Mouse (Mus musculus): Measurements from ENCODE around the gene 1700003F12Rik. TPM values are rescaled to one million over a fixed set of nuclear protein-coding genes. Genes with fewer than 3 reads are reported as not detected.

1700003F12Rik gene
- polyA plus RNA-seq, 1 experiment from 2014 or later, result 2.1 TPM

- peaks cover 7% of the 10 kb centered on the region for H3K36me3 ChIP-seq
- H3K9me3 ChIP-seq, result no peaks in the 10 kb centered on the region
Measured at GRCm38 (mm10) chr2:154583906-154584872, 37.3 kb downstream of the 1700003F12Rik start.

GRCm38 (mm10) chr2:154584931-154585601 lies 38.2 kb downstream of the 1700003F12Rik start:
- Histone ChIP-seq H3K4me3 (no peak overlapping the region), H3K4me2 (no peak overlapping the region), H3K36me3 (peaks cover 7% of the 10 kb centered on the region), H3K4me1 (replicated peaks) (peaks cover 23% of the 10 kb centered on the region), H3K27ac (replicated peaks) (peak overlapping the region; percentile 61; the same call in 1 of the 2 replicates), H3K27me3 (no peaks in the 10 kb centered on the region), H3K9ac (0 out of 2 replicates have a peak overlapping the region, but pooled peaks have one; percentile 12), H3K9me3 (no peaks in the 10 kb centered on the region)
- ATAC-seq (ENCODE audit: low read depth), result no peak; the same call in 1 of the 2 replicates
- WGBS, result 58% methylated on average over 17 of the region's 17 CpGs

More at GRCm38 (mm10) chr2:154583906-154584872, 37.3 kb downstream of the 1700003F12Rik start:
- no peak overlapping the region for H3K4me2 ChIP-seq
- H3K27ac ChIP-seq (replicated peaks), result peak overlapping the region; percentile 61
- H3K4me1 ChIP-seq (replicated peaks), result peaks cover 23% of the 10 kb centered on the region
- 0 out of 2 replicates have a peak overlapping the region, but pooled peaks have one; percentile 12 for H3K9ac ChIP-seq
- ATAC-seq (ENCODE audit: low read depth), result peak; percentile 76
- WGBS, result 41% methylated on average over 15 of the region's 15 CpGs
- H3K27me3 ChIP-seq, result no peaks in the 10 kb centered on the region
- no peak overlapping the region for H3K4me3 ChIP-seq

- Histone ChIP-seq H3K27ac (replicated peaks) (no peak overlapping the region), H3K4me2 (no peak overlapping the region), H3K9ac (no peak overlapping the region), H3K36me3 (peaks cover 7% of the 10 kb centered on the region), H3K9me3 (no peaks in the 10 kb centered on the region), H3K27me3 (no peaks in the 10 kb centered on the region), H3K4me3 (no peak overlapping the region), H3K4me1 (replicated peaks) (peaks cover 23% of the 10 kb centered on the region)
- 69% methylated on average over 5 of the region's 5 CpGs for WGBS
- no peak for ATAC-seq (ENCODE audit: low read depth)
Measured at GRCm38 (mm10) chr2:154586405-154586804, 39.5 kb downstream of the 1700003F12Rik start.

GRCm38 (mm10) chr2:154589051-154589450 lies 42.2 kb downstream of the 1700003F12Rik start:
- 85% methylated on average over 4 of the region's 4 CpGs for WGBS
- no peak overlapping the region for H3K27ac ChIP-seq (replicated peaks)

GRCm38 (mm10) chr2:154591239-154591638 lies 44.4 kb downstream of the 1700003F12Rik start:
- no peak overlapping the region for H3K27ac ChIP-seq (replicated peaks)
- no peaks in the 10 kb centered on the region for H3K27me3 ChIP-seq
- 89% methylated on average over 3 of the region's 3 CpGs for WGBS
- no peak overlapping the region for H3K4me2 ChIP-seq
- H3K4me3 ChIP-seq, result no peak overlapping the region
- no peaks in the 10 kb centered on the region for H3K4me1 ChIP-seq (replicated peaks)
- no peak overlapping the region for H3K9ac ChIP-seq
- no peak for ATAC-seq (ENCODE audit: low read depth)
- H3K36me3 ChIP-seq, result peaks cover 21% of the 10 kb centered on the region
- no peaks in the 10 kb centered on the region for H3K9me3 ChIP-seq

More at GRCm38 (mm10) chr2:154589051-154589450, 42.2 kb downstream of the 1700003F12Rik start:
- Histone ChIP-seq H3K36me3 (peaks cover 13% of the 10 kb centered on the region), H3K4me2 (no peak overlapping the region), H3K27me3 (no peaks in the 10 kb centered on the region), H3K9ac (no peak overlapping the region), H3K9me3 (no peaks in the 10 kb centered on the region), H3K4me1 (replicated peaks) (peaks cover 18% of the 10 kb centered on the region), H3K4me3 (no peak overlapping the region)
- no peak for ATAC-seq (ENCODE audit: low read depth)

GRCm38 (mm10) chr2:154593025-154593424 lies 46.1 kb downstream of the 1700003F12Rik start:
- ATAC-seq (ENCODE audit: low read depth), result no peak
- Histone ChIP-seq H3K27me3 (no peaks in the 10 kb centered on the region), H3K4me2 (no peak overlapping the region), H3K27ac (replicated peaks) (no peak overlapping the region), H3K4me3 (no peak overlapping the region), H3K4me1 (replicated peaks) (no peaks in the 10 kb centered on the region), H3K36me3 (peaks cover 14% of the 10 kb centered on the region), H3K9me3 (no peaks in the 10 kb centered on the region), H3K9ac (no peak overlapping the region)
- 89% methylated on average over 3 of the region's 3 CpGs for WGBS

GRCm38 (mm10) chr2:154595775-154596174 lies 48.9 kb downstream of the 1700003F12Rik start:
- no peak overlapping the region for H3K4me2 ChIP-seq
- 82% methylated on average over 5 of the region's 5 CpGs for WGBS
- no peak overlapping the region for H3K9ac ChIP-seq
- H3K36me3 ChIP-seq, result peaks cover 14% of the 10 kb centered on the region
- H3K4me3 ChIP-seq, result no peak overlapping the region
- H3K9me3 ChIP-seq, result no peaks in the 10 kb centered on the region
- H3K4me1 ChIP-seq (replicated peaks), result no peaks in the 10 kb centered on the region
- no peak overlapping the region for H3K27ac ChIP-seq (replicated peaks)
- no peaks in the 10 kb centered on the region for H3K27me3 ChIP-seq
- no peak for ATAC-seq (ENCODE audit: low read depth)

GRCm38 (mm10) chr2:154597399-154597798 lies 50.5 kb downstream of the 1700003F12Rik start:
- Histone ChIP-seq H3K9me3 (no peaks in the 10 kb centered on the region), H3K4me2 (no peak overlapping the region), H3K36me3 (peaks cover 14% of the 10 kb centered on the region), H3K4me3 (no peak overlapping the region), H3K9ac (no peak overlapping the region), H3K27me3 (no peaks in the 10 kb centered on the region), H3K27ac (replicated peaks) (no peak overlapping the region), H3K4me1 (replicated peaks) (peaks cover under 1% of the 10 kb centered on the region; the same call in 1 of the 2 replicates)
- 88% methylated on average over 3 of the region's 3 CpGs for WGBS
- ATAC-seq (ENCODE audit: low read depth), result no peak

Other genes with a start within 250 kb of the 1700003F12Rik start
- gene Bpifb9b, start 239.9 kb upstream of the 1700003F12Rik start, polyA plus RNA-seq (2015; fragmentation: Nextera tagmentation; extraction: Ambion mirVana), result not detected in 2 replicates
- 15.2 and 15.7 TPM in 2 replicates for gene Cdk5rap1, start 174.1 kb upstream of the 1700003F12Rik start, polyA plus RNA-seq (2015; fragmentation: Nextera tagmentation; extraction: Ambion mirVana)
- gene Snta1, start 139.0 kb upstream of the 1700003F12Rik start, polyA plus RNA-seq (2015; fragmentation: Nextera tagmentation; extraction: Ambion mirVana), result 6.6 and 7.7 TPM in 2 replicates
- 49.4 and 50.8 TPM in 2 replicates for gene Cbfa2t2, start 110.6 kb upstream of the 1700003F12Rik start, polyA plus RNA-seq (2015; fragmentation: Nextera tagmentation; extraction: Ambion mirVana)
- 0.33 and 0.59 TPM in 2 replicates for gene Actl10, start 4.7 kb downstream of the 1700003F12Rik start, polyA plus RNA-seq (2015; fragmentation: Nextera tagmentation; extraction: Ambion mirVana)
- 11.5 and 17.4 TPM in 2 replicates for gene Necab3, start 11.8 kb downstream of the 1700003F12Rik start, polyA plus RNA-seq (2015; fragmentation: Nextera tagmentation; extraction: Ambion mirVana)
- gene E2f1, start 22.8 kb downstream of the 1700003F12Rik start, polyA plus RNA-seq (2015; fragmentation: Nextera tagmentation; extraction: Ambion mirVana), result 6.0 and 6.3 TPM in 2 replicates
- 13.6 and 16.1 TPM in 2 replicates for gene Pxmp4, start 56.6 kb downstream of the 1700003F12Rik start, polyA plus RNA-seq (2015; fragmentation: Nextera tagmentation; extraction: Ambion mirVana)
- gene Zfp341, start 66.2 kb downstream of the 1700003F12Rik start, polyA plus RNA-seq (2015; fragmentation: Nextera tagmentation; extraction: Ambion mirVana), result 1.0 and 2.0 TPM in 2 replicates
- gene 4930519P11Rik, start 66.4 kb downstream of the 1700003F12Rik start, polyA plus RNA-seq (2015; fragmentation: Nextera tagmentation; extraction: Ambion mirVana), result 1.0 TPM in 1 of 2 replicates, not detected in the other
- gene Chmp4b, start 104.6 kb downstream of the 1700003F12Rik start, polyA plus RNA-seq (2015; fragmentation: Nextera tagmentation; extraction: Ambion mirVana), result 29.1 and 29.6 TPM in 2 replicates
- gene Gm14214, start 222.9 kb downstream of the 1700003F12Rik start, polyA plus RNA-seq (2015; fragmentation: Nextera tagmentation; extraction: Ambion mirVana), result not detected in 2 replicates
- 27.0 and 28.3 TPM in 2 replicates for gene Raly, start 244.0 kb downstream of the 1700003F12Rik start, polyA plus RNA-seq (2015; fragmentation: Nextera tagmentation; extraction: Ambion mirVana)
- 1.6 TPM in 1 of 2 replicates, not detected in the other for gene a, start 244.3 kb downstream of the 1700003F12Rik start, polyA plus RNA-seq (2015; fragmentation: Nextera tagmentation; extraction: Ambion mirVana)

Measured in neural tube, embryonic 13.5 days (tissue).